Mouse (Mus musculus) heart, postnatal 10 days (tissue): ENCODE measurements around the gene Gabrg3. TPM values are rescaled to one million over a fixed set of nuclear protein-coding genes. Genes with fewer than 3 reads are reported as not detected.

Source experiments
- DNase-seq, 2 experiments: peaks; one replicate each; pipeline ENCODE4 v3.0.0; 2021
- intact Hi-C: fragments of 180-260 bp; cut with DNase I; formaldehyde crosslinking; loops from one replicate; pipeline ENCODE4 v1.15.1; 2025
- total RNA-seq, 2 experiments: library from RNA; stranded (reverse); gene quantifications; 2 replicates each; pipeline ENCODE4 v1.2.3; 2021

Gene Gabrg3
- total RNA-seq = under 1 TPM; 0.07 to 0.10 TPM

- DNase-seq = peak in 1 of 2 experiments; percentile 4
Observed at GRCm38 (mm10) chr7:57386517-57387340, at the start of gene Gabrg3. TSS of gene Gabrg3 (minus strand) at chr7:57387188.

GRCm38 (mm10) chr7:57422675-57423074 lies 35.7 kb upstream of the Gabrg3 start:
- intact Hi-C loops = no loop called here
- no peak for DNase-seq

More at GRCm38 (mm10) chr7:57386517-57387340, at the start of gene Gabrg3:
- intact Hi-C loops = loop anchor here (10.0 kb wide), 3 partner anchors 102 to 202 kb away; no protein-coding TSS in a partner anchor

GRCm38 (mm10) chr7:57421044-57421443 lies 34.1 kb upstream of the Gabrg3 start:
- DNase-seq = no peak
- intact Hi-C loops = no loop called here

GRCm38 (mm10) chr7:57419392-57419791 lies 32.4 kb upstream of the Gabrg3 start, which contains the start of gene Gabrb3:
TSS of gene Gabrb3 (plus strand) at chr7:57419692.
- no peak for DNase-seq
- intact Hi-C loops = no loop called here

- DNase-seq = no peak
- intact Hi-C loops = no loop called here
Observed at GRCm38 (mm10) chr7:57412896-57413295, 25.9 kb upstream of the Gabrg3 start.

- intact Hi-C loops = no loop called here
- DNase-seq = no peak
Observed at GRCm38 (mm10) chr7:57411163-57411562, 24.2 kb upstream of the Gabrg3 start.

- intact Hi-C loops = no loop called here
- DNase-seq = peak in 1 of 2 experiments; percentile 12
Observed at GRCm38 (mm10) chr7:57393551-57393950, 6.6 kb upstream of the Gabrg3 start.

GRCm38 (mm10) chr7:57390046-57390445 lies 3.1 kb upstream of the Gabrg3 start:
- DNase-seq = no peak

GRCm38 (mm10) chr7:57387341-57387654 lies 310 bp upstream of the Gabrg3 start:
- intact Hi-C loops = loop anchor here (10.0 kb wide), 3 partner anchors 102 to 202 kb away; no protein-coding TSS in a partner anchor
- DNase-seq = no peak

More at GRCm38 (mm10) chr7:57390046-57390445, 3.1 kb upstream of the Gabrg3 start:
- intact Hi-C loops = no loop called here

GRCm38 (mm10) chr7:57384112-57384511 lies 2.9 kb downstream of the Gabrg3 start:
- intact Hi-C loops = loop anchor here (5.0 to 10.0 kb wide), 4 partner anchors 99 to 437 kb away; no protein-coding TSS in a partner anchor
- DNase-seq = peak; percentile 12 to 41

- intact Hi-C loops = no loop called here
- no peak for DNase-seq
Observed at GRCm38 (mm10) chr7:57366013-57366390, 21.0 kb downstream of the Gabrg3 start.

- intact Hi-C loops = no loop called here
- no peak for DNase-seq
Observed at GRCm38 (mm10) chr7:57365134-57366012, 21.6 kb downstream of the Gabrg3 start.

- no peak for DNase-seq
- intact Hi-C loops = no loop called here
Observed at GRCm38 (mm10) chr7:57363812-57364211, 23.2 kb downstream of the Gabrg3 start.

GRCm38 (mm10) chr7:57357871-57358540 lies 29.0 kb downstream of the Gabrg3 start:
- intact Hi-C loops = no loop called here
- DNase-seq = no peak

- DNase-seq = peak in 1 of 2 experiments; percentile 4
- intact Hi-C loops = no loop called here
Observed at GRCm38 (mm10) chr7:57356565-57357301, 30.3 kb downstream of the Gabrg3 start.

GRCm38 (mm10) chr7:57348774-57349173 lies 38.2 kb downstream of the Gabrg3 start:
- intact Hi-C loops = no loop called here
- no peak for DNase-seq

- intact Hi-C loops = no loop called here
- no peak for DNase-seq
Observed at GRCm38 (mm10) chr7:57341910-57342309, 45.1 kb downstream of the Gabrg3 start.

- DNase-seq = no peak
- intact Hi-C loops = no loop called here
Observed at GRCm38 (mm10) chr7:57331211-57331610, 55.8 kb downstream of the Gabrg3 start.

- intact Hi-C loops = no loop called here
- DNase-seq = no peak
Observed at GRCm38 (mm10) chr7:57330240-57330639, 56.7 kb downstream of the Gabrg3 start.

GRCm38 (mm10) chr7:57324473-57324872 lies 62.5 kb downstream of the Gabrg3 start:
- no peak for DNase-seq

More at GRCm38 (mm10) chr7:57324473-57324872, 62.5 kb downstream of the Gabrg3 start:
- intact Hi-C loops = no loop called here
